Comparison of ENCODE assay signal across 12 mouse cellular contexts in the genomic region with DNA sequence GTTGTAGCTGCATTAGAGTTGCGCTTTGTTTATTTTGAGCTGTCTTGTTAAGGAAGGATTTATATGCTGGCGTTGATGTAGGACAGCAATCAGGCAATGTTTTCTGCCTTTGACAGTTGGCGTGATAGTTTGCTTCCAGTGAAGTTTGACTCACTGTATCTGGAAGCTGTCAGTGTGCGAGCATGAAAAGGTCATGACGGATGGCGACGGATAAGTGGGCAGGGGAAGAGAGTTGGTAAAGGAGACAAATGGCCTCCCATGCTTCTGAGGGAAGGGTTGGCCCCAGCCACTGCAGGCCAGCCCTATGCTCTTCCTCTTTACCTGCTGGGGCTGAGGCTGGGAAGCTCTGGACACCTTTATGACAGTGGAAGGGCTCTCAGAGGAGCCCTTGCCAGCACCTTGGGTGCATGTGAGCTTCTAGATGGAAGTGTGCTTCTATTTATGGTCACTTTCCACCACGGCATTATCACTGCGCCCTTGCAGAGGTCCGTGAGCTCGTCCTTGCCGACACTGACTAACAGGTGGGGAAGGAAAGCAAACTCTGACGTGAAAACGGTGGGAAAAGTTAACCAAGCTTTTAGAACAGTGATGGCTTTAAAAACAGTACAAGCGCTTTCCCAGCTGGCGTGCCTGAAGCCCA.
DNase-seq lines count a peak whose midpoint lies in the region; ATAC-seq lines count a peak whose summit lies in the region.
"Had no signal": no experiment of that assay in that cellular context is flagged by ENCODE, and none has a peak within 500 bp of the region (broad histone marks: within the 10 kb centered on the region; RNA-seq: fewer than 3 reads in every experiment).

No protein-coding gene starts in this region.

- peak; percentile 34 for ATAC-seq in intestine, embryonic 15.5 days
- no peak for ATAC-seq in neural tube, embryonic 15.5 days (ENCODE audit: low FRiP score)

- intact Hi-C loops in heart, postnatal 25 days (cut with DNase I): no loop called here

- H3K9me3 ChIP-seq in intestine, embryonic 15.5 days: no peaks in the 10 kb centered on the region
- no peaks in the 10 kb centered on the region for H3K9me3 ChIP-seq in neural tube, embryonic 15.5 days (replicated peaks)
- H3K9me3 ChIP-seq: forebrain, embryonic 10.5 days had no signal

- no peak overlapping the region for H3K4me3 ChIP-seq in intestine, embryonic 15.5 days (replicated peaks)
- H3K4me3 ChIP-seq in neural tube, embryonic 15.5 days (replicated peaks): no peak overlapping the region
- H3K4me3 ChIP-seq: forebrain, embryonic 10.5 days had no signal

- peak; percentile 44 to 46 for DNase-seq in heart, adult 18-20 months
- no peak for DNase-seq in heart, postnatal 25 days (ENCODE audit: low spot score)
- DNase-seq in NIH3T3 (ENCODE audit: low read depth): peak; percentile 51
- peak; percentile 56 for DNase-seq in forelimb bud, embryonic 11.5 days (ENCODE audit: low read depth, low spot score)
- DNase-seq in layer of hippocampus, adult 18-20 months (ENCODE audit: low spot score in 2 of 2): no peak
- DNase-seq in retina, postnatal 1 day: no peak
- DNase-seq: cerebellum, postnatal 36 days had no signal

- H3K4me2 ChIP-seq in intestine, embryonic 15.5 days (replicated peaks): no peak overlapping the region
- H3K4me2 ChIP-seq in neural tube, embryonic 15.5 days: no peak overlapping the region

- 45% methylated on average over 16 of the region's 16 CpGs for WGBS in intestine, embryonic 15.5 days
- 76% methylated on average over 16 of the region's 16 CpGs for WGBS in neural tube, embryonic 15.5 days

- H3K36me3 ChIP-seq in intestine, embryonic 15.5 days: no peaks in the 10 kb centered on the region
- H3K36me3 ChIP-seq in neural tube, embryonic 15.5 days: no peaks in the 10 kb centered on the region
- H3K36me3 ChIP-seq: forebrain, embryonic 10.5 days had no signal

- peaks cover 15% of the 10 kb centered on the region; the same call in 1 of the 2 replicates for H3K4me1 ChIP-seq in intestine, embryonic 15.5 days (replicated peaks)
- peaks cover 22% of the 10 kb centered on the region for H3K4me1 ChIP-seq in neural tube, embryonic 15.5 days

- H3K27me3 ChIP-seq in intestine, embryonic 15.5 days (replicated peaks): no peaks in the 10 kb centered on the region
- no peaks in the 10 kb centered on the region for H3K27me3 ChIP-seq in neural tube, embryonic 15.5 days (replicated peaks)

- no peak overlapping the region for H3K9ac ChIP-seq in intestine, embryonic 15.5 days
- no peak overlapping the region for H3K9ac ChIP-seq in neural tube, embryonic 15.5 days (replicated peaks)

- H3K27ac ChIP-seq in intestine, embryonic 15.5 days: peak overlapping the region; percentile 74
- H3K27ac ChIP-seq in neural tube, embryonic 15.5 days (replicated peaks): no peak overlapping the region
- H3K27ac ChIP-seq: forebrain, embryonic 10.5 days; kidney, postnatal 0 days; macrophage had no signal

Comparison
In these comparisons a context has a peak if more than half of its experiments do, and no peak if none do; other contexts are left out.
1. DNase-seq: peak in heart, adult 18-20 months (2 of 2), NIH3T3 (single experiment) and forelimb bud, embryonic 11.5 days (single experiment); none in heart, postnatal 25 days (single experiment), layer of hippocampus, adult 18-20 months (0 of 2) and retina, postnatal 1 day (single experiment).